Mouse (Mus musculus): ENCODE results near the gene Atg10.
"Not testable (repeated sequence)": the region's sequence is repeated elsewhere in the genome, so short reads cannot be mapped to it uniquely, and the experiment has no call there.

The Atg10 gene

GRCm38 (mm10) chr13:91223587-91224437 is at the start of gene Atg10:
Atg10 (minus strand) TSS chr13:91223968.
- peak; percentile 90 for DNase-seq (ENCODE audit: low spot score)

DNA sequence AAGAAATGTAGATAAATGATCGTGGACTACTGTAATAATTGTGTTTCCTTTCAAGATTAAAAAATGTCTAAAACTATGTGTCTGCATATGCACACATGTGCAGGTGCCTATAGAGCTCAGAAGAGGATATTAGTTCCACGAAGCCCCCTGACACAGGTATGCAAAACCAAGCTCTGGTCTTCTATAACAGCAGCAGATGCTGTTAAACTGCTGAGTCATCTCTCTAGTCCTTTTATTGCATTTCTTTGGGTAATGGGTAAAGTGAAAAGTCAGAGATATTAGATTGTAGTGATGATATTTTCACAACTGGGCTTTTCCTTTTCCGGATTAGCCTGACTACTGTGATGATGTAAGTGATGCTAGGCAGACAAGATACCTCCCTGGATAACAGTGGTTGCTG is 28.6 kb upstream of the Atg10 start:
- DNase-seq (ENCODE audit: low spot score), result no peak

DNA sequence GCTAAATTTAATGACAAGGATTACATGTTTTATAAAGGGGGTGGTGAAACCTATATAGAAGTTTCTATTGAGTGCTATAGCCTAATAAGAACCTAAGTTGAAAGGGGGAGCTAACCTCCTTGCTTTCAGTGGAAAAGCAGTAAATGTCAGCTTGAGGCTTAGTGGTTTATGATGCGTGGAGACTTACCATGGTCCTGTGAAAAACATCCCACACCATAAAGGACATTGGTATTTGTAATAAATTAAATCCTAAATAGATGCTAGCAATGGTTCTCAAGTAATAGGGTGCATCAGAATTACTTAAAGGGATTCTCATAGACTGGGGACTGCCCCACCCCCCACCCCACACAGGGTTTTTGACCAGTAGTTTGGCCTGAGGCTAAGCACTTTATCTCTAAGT is 27.9 kb upstream of the Atg10 start:
- no peak for DNase-seq (ENCODE audit: low spot score)

DNA sequence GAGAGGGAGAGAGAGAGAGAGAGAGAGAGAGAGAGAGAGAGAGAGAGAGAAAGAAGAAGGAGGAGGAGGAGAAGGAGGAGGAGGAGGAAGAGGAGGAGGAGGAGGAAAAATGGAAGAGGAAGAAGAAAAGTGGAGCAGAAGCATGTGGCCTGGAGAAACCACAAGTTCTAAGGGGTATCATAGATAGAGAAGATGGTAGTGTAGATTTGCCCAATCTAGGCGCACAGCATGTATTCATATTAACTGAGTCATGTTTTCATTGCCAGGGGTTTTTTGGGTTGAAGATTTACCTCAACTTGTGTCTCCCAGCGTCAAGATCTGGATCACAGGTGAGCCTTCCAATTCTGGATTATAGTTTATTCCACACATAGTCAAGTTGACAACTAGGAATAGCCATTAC is 26.3 kb upstream of the Atg10 start:
- DNase-seq (ENCODE audit: low spot score), result not testable (repeated sequence)

DNA sequence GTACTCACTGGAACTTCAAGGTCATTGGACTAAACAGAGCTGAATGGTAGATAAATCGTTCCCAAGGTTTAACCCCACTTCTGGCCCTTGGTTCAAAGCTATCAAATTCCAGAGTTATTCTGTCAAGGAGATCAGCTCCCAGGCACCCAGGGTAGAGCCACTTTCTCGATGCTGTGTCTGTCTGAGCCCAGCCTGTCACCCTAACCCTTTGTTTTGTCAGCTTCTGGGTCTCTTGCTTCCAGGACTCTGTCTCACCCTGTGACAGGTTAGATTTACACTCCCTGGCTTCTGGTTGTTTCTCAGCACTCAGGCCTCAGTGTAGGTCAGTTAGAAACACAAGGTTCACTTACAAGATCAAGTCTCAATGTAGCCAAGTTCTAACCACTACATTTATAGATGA is 22.7 kb upstream of the Atg10 start:
- no peak for DNase-seq (ENCODE audit: low spot score)

- DNase-seq (ENCODE audit: low spot score), result no peak
Observed at GRCm38 (mm10) chr13:91237976-91238375, 14.2 kb upstream of the Atg10 start.

GRCm38 (mm10) chr13:91236884-91237283 is 13.1 kb upstream of the Atg10 start:
- no peak for DNase-seq (ENCODE audit: low spot score)

DNA sequence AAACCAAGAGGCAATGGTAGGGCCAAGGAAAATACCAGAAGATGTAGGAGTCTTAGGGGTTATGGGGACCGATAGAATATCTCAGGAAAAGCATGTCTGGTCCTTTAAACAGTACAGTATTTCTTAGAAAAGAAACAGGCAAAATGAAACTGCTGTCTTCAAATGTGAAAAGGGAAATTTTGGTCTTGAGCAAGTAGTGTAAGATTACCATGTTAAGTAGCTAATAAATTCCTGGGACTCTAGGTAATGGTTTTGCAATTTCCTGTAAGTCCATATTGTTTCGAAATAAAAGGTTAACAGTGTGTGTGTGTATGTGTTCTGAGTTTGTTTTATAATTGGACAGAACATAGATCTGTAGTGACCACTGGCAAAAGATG is 658 bp upstream of the Atg10 start:
- no peak for DNase-seq (ENCODE audit: low spot score)

DNA sequence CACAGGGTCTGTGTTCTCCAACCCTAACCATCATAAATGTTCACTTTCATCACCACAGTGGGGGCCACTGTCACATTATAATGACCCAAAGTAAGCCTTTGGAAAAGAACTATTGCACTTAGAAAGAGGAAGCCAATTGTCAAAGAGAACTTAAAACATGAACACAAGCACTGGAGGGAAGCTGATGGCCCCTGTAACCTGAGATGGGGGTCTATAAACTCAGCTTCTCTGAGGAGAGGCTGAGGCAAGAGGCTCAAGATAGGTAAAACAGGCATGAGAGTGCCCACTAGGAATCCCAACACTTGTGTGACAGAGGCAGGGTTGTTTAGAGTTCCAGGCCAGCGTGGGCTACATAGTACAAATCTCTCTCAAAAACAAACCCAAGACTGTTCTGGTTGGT is 705 bp downstream of the Atg10 start:
- no peak for DNase-seq (ENCODE audit: low spot score)

- no peak for DNase-seq (ENCODE audit: low spot score)
Observed at GRCm38 (mm10) chr13:91221696-91222095, 2.1 kb downstream of the Atg10 start.

- DNase-seq (ENCODE audit: low spot score), result no peak
Observed at GRCm38 (mm10) chr13:91217691-91218090, 6.1 kb downstream of the Atg10 start.

- DNase-seq (ENCODE audit: low spot score), result no peak
Observed at GRCm38 (mm10) chr13:91216656-91217205, 7.0 kb downstream of the Atg10 start.

DNA sequence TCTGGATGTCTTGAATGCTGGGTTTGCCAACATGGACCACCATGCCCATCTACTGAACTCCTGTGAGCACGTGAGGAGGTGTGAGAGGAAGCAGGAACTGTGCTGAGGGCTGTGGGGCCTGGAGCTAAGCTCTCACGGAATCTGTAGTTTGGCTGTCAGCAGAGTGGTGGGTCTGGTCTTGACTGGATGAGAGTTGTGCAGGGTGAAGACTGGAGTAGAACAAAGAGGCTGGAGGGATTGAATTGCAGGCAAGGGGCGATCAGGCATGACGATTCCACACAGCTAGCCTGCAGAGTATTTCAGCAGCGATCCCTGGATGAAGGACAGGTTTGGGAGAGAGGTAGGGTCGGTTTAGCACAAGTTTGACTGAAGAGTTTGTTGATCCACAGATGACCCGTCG is 10.8 kb downstream of the Atg10 start:
- no peak for DNase-seq (ENCODE audit: low spot score)

GRCm38 (mm10) chr13:91206237-91206636 is 17.5 kb downstream of the Atg10 start:
- no peak for DNase-seq (ENCODE audit: low spot score)

GRCm38 (mm10) chr13:91202564-91202963 is 21.2 kb downstream of the Atg10 start:
- no peak for DNase-seq (ENCODE audit: low spot score)

- DNase-seq (ENCODE audit: low spot score), result no peak
Observed at GRCm38 (mm10) chr13:91187378-91188234, 36.2 kb downstream of the Atg10 start.

DNA sequence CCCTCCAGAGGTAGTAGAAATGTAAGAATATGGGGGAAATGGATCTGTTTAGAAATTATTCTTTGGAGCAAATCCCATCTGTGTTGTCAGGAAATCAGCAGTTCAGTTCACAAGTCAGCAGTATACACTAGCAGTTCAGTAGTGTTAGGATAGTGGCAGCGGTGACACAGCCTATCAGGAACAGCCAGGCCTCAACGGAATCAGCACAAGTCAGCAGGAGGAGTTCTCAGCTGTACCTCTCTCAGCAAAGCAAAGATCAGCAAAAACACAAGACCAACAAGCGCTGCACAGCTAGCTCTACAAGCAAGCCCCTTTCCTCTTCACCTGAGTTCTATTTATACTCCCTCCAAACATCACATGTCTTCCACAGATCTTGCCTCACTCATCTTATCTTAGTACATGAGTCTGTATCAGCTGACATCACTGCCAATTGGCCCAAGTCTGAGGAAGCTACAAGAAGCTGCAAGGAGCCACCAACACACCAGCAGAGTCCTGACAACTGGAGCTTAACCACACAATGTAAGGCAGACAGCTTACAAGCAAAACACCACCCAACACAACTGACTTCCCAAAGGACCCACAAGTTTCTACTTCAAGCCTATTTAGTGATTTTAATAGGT is 38.4 kb downstream of the Atg10 start:
- DNase-seq (ENCODE audit: low spot score), result no peak

DNA sequence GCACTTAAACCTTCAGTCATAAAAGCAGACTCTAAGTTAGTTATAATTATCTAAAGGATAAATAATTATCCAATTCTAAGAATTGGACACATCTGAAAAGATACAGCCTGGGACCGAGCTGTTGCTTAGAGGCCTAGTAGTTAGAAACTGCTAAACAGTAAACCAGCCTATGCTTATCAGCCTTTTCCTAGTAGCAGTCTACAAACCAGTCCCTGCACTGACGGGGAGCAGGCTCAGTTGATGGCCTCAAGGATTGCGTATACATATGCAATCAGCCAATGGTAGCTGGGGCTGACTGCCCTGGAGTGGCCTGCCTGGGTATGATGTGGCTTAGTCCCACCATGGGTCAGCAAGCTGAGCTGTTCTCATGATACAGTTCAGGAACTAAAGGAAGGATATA is 39.5 kb downstream of the Atg10 start:
- DNase-seq (ENCODE audit: low spot score), result no peak

GRCm38 (mm10) chr13:91180364-91180763 is 43.4 kb downstream of the Atg10 start:
- no peak for DNase-seq (ENCODE audit: low spot score)

- DNase-seq (ENCODE audit: low spot score), result no peak
Observed at GRCm38 (mm10) chr13:91179174-91179899, 44.4 kb downstream of the Atg10 start.

DNA sequence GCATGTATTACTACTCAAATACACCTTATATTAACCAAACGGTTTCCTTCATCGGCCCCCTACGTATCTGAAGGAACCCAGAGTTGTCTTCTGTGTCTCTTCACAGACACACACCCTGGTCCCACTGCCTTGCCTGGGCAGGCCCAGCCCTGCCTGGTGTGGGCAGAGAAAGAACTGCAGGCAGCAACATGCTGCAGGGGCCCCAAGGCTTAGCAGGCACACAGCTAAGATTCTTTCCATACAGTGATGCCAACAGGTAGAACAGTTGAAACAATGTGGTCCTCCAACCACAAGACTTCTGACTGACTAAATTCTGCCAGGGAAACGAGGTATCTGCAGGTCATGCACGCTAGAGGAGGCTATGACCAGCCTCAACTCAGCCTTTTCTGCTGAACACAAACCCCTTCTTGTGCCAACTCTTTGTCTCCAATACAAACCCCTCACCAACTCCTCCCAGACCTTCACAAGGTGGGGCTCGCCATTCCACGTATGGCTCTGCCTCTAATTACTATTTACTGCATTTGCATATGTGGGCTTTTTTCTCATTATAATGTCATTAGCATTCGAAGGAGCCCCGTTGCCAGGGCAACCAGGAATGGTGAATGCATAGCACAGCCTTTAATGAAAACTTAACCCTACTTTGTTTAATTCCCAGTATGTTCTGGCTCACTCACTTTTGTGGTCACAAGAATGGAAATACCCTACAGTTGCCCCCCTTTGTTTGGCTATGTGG is 45.2 kb downstream of the Atg10 start:
- peak; percentile 37 for DNase-seq (ENCODE audit: low spot score)

Measured in layer of hippocampus, adult 11-12 months (tissue).